Mouse (Mus musculus) lung, adult 18-20 months (tissue): ENCODE measurements around the gene Zfp472.
"Not testable (repeated sequence)": the region's sequence is repeated elsewhere in the genome, so short reads cannot be mapped to it uniquely, and the experiment has no call there.

Experiments
- DNase-seq, 2 experiments: peaks; one replicate each; pipeline ENCODE4 v3.0.0; 2022; ENCODE audit warnings: mixed read lengths in 2 of 2

Zfp472 gene

DNA sequence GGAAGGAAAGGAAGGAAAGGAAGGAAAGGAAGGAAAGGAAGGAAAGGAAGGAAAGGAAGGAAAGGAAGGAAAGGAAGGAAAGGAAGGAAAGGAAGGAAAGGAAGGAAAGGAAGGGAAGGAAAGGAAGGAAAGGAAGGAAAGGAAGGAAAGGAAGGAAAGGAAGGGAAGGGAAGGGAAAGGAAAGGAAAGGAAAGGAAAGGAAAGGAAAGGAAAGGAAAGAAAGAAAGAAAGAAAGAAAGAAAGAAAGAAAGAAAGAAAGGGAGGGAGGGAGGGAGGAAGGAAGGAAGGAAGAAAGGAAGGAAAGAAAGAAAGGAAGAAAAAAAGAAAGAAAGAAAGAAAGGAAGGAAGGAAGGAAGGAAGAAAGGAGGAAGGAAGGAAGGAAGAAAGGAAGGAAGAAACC, 54.8 kb downstream of the Zfp472 start:
- not testable (repeated sequence) for DNase-seq
